Mouse (Mus musculus) large intestine, adult 2 months (tissue): ENCODE results near the gene Hdac8. TPM values are rescaled to one million over a fixed set of nuclear protein-coding genes. Genes with fewer than 3 reads are reported as not detected.

Experiments used
- DNase-seq: peaks from one replicate; pipeline ENCODE4 v3.0.0-alpha.2; 2012; ENCODE audit warnings: low read depth, low spot score
- WGBS: fragments of 180-500 bp; shearing (Covaris S2); methylation state at CpG from one replicate; pipeline ENCODE4 v1.1.7; 2018; 5-methylcytosine and 5-hydroxymethylcytosine counted together
- polyA plus RNA-seq: library from polyadenylated mRNA; depleted of rRNA; stranded (reverse); fragments of >200 nt; gene quantifications from 2 replicates; pipeline ENCODE4 v1.2.3, GENCODE M21; 2012; rRNA removed

Hdac8 gene
- polyA plus RNA-seq: 3.7 and 3.9 TPM in 2 replicates

DNA sequence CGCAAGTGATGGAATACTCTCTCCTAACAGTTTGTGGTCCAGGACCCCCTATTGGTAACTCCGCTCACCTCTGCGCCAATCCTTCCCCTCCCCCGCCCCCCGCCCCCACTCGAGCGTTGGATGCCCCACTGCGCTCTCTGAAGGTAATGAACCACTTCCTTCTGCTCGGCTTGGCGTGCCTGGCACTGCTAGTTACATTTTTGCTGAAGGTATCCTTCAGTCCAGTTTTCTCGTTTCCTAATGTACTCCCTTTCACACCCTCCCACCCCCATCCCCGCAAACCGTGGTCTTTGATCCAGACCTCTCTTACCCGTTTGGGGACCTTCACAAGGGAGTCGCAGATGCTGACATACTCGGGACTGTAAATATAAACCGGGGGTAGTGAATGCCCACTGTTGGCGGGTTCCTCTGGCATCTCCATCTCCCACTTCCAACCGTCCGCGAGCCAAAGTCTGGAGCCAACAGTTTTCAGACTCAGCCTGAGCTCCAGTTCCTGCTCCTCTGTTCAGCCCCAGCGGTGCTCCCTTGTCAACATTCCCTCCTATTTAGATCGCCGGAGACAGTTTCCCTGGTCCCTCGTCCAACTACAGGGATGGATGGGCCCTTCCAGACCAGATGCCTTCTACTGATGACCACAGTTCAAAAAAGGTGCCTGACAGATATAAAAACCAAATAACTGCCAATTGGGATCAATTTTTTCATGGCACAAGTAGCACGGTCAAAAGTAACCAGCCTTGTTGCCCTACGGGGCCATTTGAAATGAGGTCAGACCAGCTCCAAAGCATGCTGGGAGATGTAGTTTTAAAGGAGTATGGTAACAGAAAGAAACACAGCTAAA, at the start of gene Hdac8:
Hdac8 (minus strand) TSS at position 716 of the 838 bp plus-strand sequence.
- 11% methylated on average over 27 of the region's 27 CpGs for WGBS
- DNase-seq: peak; percentile 11

DNA sequence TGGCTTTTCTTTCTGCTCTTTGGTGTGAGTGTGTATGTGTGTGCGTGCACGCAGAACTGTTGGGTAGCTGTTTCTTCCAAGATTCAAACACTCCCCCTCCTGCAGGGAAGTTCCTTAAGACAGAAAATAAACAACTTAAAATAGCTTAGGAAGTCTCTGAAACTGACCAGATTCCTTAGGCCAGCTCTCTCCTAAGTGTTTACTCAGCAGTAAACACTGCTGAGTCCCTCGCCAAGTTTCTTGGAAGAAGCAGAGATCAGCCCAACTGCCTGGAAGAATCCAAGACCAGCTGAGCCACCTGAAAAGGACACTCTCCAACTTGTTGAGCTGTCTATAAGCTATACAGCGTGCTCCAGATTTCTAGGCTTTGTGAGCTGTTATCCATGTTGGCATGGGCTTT, 4.0 kb upstream of the Hdac8 start:
- 30% methylated on average over 4 of the region's 4 CpGs for WGBS
- DNase-seq: no peak

DNA sequence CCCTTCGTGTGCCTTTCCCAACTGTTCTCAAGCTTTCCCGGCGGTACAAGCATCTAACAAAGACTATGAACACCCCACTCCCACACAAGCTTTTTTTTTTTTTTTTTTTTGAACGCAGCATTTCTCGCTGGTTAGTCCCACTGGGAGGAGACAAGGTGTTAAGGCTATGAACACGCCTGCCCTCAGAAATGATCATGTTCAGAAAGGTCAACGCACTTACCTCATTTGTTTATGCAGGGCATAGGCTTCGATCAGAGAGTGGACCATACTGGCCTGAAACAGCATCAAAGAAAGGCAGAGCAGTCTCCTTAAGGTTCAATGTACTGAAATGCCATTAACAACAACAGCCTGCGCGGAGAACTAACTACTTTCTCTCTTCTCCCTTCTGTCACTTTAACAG, 980 bp downstream of the Hdac8 start:
- no peak for DNase-seq
- WGBS: 20% methylated on average over 10 of the region's 10 CpGs

DNA sequence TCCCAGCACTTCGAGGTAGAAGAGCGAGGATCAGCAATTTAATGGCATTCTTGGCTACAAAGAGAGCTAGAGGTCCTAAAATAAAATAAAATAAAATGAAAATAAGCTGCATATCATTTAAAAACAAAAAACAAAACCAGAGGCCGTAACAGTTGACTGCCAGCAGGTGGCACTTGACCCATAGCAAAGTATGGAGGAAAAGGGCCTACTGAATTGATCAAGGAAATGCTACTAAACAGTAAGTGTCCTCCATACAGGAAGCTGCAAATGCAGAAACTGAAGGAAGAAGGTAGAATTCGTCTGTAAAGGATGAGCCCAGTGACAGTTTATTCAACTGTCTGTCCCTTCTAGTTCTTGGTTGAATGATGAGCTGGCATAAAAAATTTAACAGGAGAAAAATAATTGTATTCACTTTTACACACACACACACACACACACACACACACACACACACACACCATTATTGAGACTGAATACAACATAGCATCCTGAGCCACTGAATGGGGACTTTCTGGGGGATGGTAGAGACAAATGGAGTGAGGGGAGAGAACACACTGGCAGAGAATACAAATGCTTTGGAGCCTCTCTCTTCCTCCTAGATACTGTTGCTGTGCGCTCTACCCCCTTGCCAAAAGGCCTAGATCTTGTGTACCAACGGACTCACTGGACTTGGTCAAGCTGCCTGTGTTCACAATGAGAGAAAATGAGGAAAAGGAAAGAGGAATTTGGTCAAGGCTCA, 11.0 kb downstream of the Hdac8 start:
- WGBS: 61% methylated on average over 6 of the region's 6 CpGs
- no peak for DNase-seq

DNA sequence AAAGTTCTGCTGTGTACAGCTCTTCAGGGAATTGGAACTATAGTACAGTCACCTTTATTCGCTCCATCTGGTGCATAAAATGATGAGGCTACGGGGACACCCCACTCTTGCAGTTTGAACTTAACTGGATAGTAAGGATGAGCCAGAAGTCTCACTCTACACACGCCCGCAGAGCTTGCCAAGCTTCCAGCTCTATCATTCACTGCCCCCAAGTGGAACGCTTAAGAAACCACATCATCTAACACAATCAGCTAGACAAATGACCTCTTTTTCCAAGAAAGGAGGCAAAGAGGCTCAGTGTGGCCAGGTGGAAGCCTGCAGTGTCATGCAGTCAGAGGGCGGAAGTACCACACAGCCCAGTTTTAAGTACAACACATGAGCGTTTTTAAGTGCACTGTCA, 19.6 kb downstream of the Hdac8 start:
- WGBS: 78% methylated on average over 7 of the region's 7 CpGs
- no peak for DNase-seq

DNA sequence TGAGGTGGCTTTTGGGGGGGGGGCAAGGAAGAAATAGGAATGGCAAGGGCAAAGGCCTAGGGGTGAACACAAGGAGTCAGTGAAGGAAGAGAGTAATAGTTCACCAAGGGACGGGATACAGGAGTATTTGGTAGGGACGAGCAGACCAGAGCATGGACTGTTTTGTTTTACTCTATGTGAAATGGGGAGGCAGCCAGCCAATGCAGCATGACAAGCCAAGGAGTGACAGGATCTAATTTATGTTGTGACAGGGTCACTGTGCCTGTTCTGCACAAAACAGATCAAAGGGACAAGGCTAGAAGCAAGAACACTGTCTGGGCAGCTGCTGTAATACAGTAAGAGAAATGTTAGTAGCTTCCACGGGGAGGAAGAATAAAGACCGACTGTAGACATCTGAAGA, 25.5 kb downstream of the Hdac8 start:
- DNase-seq: no peak
- WGBS: 87% methylated on average over 4 of the region's 4 CpGs

DNA sequence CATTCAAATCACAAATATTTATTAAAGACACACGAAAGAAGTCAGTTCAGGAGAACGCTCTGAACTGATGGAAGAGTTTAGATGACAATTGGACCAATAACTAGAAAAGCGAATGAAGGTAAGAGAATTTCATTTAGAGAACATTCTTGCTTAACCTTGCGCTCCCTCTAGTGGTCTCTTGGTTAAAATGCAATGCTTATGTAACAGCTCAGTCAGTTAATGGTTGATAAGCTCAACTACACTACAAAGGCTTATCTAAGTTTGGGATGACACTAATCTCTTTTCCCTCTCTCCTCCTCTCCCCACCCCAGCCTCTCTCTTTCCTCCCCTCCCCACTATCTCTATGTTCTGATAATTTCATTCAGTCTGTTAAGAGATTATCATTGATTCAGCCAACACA, 26.2 kb downstream of the Hdac8 start:
- 24% methylated on average over 4 of the region's 4 CpGs for WGBS
- DNase-seq: peak; percentile 14

DNA sequence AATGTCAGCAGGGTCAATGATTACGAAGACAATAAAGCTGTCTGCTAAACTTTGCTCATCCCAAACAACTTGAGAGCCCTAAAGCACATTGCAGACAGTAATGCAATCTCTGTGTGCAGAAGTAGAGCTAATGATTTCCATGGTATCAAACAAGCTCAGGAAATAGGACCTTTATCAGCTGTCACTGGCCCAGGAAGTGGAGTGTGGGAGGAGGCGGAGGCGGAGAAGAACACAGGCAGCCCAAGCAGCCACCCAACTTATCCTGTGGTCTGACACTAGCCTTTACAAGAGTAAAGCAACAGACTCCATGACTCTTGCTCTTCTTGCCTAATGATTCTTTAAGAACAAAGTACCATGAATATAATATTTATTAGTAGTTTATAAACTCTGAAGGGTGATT, 26.7 kb downstream of the Hdac8 start:
- no peak for DNase-seq
- WGBS: 87% methylated on average over 3 of the region's 3 CpGs

DNA sequence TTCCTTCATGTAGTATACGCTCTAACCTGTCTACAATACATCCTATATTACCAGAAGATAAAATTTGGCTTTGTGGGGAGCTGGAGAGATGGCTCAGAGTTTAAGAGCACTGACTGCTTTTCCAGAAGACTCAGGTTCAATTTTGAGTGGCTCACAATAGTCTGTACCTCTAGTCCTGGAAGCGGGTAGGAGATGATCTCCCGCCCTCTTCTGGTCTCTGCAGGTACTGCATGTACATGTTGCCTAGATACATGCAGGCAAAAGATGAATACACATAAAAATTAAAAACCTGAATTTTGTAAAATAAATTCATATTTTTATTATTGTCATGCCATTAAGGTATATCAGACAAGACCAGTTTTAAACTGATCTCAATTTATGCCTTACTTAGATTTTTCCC, 28.4 kb downstream of the Hdac8 start:
- no peak for DNase-seq
- 40% methylated on average over 3 of the region's 3 CpGs for WGBS

DNA sequence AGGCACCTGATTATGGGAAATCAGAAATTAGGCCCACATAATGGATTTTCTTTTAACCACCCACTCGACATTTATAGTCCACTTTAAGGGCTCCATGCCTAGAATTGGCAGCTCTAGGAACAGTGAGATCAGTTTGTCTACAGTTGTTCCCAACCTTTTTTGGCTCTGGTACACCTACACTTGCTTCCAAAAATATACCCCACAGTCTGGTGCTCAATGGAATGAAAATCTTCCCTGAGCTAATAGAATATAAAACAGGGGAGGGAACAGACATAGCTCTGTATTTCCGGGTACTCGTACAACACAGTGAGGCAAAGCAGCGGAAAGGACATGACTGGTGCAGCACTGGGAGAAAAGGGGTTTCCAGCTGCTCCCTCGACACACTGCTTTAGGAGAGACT, 29.6 kb downstream of the Hdac8 start:
- 76% methylated on average over 5 of the region's 5 CpGs for WGBS
- no peak for DNase-seq

DNA sequence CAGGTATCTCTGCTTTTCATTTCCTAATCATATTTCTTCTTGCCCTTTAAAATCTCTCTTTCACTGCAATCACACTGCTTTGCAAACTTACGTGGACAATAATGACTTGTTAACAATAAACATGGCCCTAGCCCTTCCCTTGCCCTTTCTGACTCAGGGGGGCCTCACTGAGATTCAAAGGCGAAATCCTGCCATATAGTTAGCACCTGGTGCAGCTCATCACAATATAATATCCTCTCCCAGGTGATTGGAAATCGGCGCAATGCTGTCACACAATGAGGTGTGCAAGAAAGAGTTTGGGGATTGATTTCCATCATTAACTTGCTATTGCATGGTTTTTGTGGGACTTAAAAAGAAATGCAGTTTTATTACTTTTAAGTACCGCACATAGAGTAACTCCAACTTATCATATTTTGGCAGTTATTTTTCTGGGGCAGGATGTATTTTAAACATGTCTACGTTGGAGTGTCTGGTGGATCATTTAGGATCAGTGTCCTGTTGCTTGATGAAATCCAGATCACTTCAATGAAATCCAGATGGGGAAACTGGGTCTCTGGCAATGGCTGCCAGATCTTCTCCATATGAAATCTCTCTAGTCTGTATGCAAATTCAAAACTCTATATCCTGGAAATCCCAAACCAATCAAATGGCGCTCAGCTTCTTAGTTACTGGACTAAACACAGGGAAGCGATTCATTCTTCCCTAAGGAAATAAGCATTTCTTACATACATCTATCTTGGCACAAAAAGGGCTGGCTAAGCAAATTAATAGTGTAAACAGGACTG, 86.6 kb downstream of the Hdac8 start:
- 77% methylated on average over 8 of the region's 8 CpGs for WGBS
- no peak for DNase-seq

DNA sequence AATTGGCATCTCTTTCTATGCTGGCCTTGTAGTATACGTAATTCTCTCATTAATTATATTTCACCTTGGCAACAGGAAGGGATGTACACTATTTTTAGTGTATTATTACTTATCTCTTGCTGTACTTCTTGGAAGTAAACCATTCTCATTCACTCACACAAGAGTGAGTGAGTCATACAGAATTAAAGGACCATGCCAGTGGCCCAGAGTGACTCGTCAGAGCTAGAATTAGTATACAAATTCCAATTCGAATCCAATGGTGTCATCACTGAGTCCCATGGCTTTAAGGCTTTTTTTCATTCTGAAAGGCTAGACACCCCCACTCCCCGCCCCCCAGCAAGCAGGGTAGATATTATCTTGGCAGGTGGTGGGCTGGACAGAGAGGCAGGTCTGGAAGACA, 88.2 kb downstream of the Hdac8 start:
- WGBS: 71% methylated on average over 4 of the region's 4 CpGs
- no peak for DNase-seq

DNA sequence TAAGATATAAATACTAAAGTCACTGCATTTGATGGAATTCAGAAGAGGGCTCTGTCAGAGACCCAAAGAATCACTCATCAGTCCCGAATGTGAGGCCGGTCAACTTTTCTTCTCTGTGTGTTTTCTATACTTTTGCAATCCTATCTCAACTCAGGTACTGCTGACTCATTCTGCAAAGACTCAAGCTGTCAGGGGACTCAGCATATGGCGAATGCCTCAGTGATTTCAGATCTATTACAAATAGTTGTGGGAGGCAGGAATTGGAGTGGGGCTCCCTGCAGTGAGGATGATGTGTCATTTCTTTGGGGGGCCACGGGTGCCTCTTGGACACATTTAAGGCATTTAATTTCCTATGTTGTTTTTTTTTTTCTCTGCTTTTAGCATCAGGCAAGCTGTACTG, 88.8 kb downstream of the Hdac8 start:
- WGBS: 77% methylated on average over 4 of the region's 4 CpGs

DNA sequence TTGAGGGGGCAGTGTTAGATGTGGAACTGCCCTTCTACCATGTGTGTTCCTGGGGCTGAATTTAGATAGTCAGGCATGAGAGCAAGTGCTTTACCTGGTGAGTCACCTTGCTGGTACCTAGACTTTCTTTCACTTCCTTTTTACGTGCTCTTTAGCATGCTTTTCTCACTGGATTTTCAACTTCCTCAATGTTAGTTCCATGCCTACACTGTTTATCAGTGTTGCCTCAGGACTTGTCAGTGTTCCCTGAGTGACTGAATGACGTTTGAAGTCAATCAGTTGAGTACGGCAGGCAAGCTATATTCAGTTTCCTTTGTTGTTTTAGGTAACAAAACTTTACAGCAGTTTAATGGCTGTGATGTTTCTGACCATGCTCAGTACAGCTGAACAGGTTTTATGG, 120.4 kb downstream of the Hdac8 start:
- WGBS: 47% methylated on average over 3 of the region's 3 CpGs
- peak; percentile 2 for DNase-seq

More for the DNA sequence above, 88.8 kb downstream of the Hdac8 start:
- no peak for DNase-seq

DNA sequence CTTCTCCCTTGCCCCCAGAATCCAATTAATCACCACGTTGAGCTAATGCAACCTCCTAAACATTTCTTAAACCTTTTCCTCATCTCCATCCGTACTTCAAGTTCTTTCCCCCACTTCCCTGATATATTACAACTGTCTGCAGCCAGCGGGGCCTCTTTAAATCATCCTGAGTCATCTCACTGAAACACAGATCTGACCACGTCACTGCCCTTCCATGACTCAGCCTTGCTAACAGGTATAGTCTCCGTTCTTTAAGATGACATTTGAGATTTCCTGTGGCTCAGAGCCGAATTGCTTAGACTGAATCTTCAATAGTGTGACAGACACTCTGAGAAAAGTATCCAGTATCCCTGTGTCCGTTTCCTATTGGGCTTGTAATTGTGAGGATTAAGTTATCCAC, 122.0 kb downstream of the Hdac8 start:
- no peak for DNase-seq
- WGBS: 66% methylated on average over 7 of the region's 7 CpGs

DNA sequence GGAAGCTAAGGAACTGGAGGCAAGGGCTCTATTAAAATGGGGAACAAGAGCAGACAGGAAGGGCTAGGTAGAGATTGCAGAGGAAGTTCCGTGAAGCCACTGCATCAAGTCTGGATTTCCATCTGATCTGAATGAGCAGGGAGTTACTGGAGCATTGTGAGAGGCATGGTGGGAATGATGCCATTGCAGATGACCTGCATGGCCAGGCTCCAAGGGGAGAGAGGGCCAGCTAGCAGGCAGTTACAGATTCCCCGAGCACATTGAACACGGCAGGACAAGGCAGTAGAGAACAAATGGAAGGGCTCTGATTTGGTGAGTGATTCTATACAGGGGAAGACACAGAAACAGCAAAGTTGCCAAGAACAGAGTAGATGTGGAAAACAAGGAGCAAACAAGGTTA, 138.6 kb downstream of the Hdac8 start:
- 72% methylated on average over 3 of the region's 3 CpGs for WGBS
- no peak for DNase-seq

DNA sequence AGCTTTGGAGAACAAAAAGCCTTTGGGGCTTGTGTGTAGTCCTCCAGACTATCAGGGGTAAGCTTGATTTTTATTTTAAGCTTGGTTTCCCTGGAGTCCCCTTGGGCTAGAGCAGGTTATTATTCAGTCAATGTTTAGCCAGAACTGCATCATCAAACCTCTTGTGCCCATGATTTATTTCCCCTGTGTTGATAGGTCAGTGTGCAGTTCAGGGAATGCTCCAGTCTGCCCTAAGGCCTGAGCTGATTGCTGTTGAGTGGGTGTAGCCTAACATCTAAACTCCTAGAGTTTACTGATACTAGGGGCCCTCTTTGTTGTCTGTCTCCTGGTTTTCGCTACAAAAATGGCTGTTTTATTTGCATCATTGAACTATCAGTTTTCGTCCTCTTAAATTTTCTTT, 142.9 kb downstream of the Hdac8 start:
- 88% methylated on average over 2 of the region's 2 CpGs for WGBS
- no peak for DNase-seq

DNA sequence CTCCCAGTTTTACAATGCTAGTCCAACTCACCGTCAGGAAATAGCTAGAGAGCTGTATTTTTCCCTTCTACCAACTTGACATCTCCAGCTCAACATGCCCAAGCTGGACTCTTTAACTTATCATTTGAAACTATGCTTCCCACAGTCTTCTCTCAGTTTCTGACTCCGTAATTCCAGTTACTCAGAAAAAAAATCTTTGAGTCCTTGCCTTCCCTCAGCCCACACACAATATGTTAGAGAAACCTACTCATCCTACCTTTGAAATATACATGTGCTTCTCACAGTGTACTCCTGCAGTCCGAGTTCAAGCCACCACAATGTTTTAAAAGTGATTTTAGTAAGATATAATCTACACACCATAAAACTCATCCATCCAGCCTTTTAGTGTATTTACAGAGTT, 151.7 kb downstream of the Hdac8 start:
- WGBS: 81% methylated on average over 3 of the region's 3 CpGs
- DNase-seq: no peak

DNA sequence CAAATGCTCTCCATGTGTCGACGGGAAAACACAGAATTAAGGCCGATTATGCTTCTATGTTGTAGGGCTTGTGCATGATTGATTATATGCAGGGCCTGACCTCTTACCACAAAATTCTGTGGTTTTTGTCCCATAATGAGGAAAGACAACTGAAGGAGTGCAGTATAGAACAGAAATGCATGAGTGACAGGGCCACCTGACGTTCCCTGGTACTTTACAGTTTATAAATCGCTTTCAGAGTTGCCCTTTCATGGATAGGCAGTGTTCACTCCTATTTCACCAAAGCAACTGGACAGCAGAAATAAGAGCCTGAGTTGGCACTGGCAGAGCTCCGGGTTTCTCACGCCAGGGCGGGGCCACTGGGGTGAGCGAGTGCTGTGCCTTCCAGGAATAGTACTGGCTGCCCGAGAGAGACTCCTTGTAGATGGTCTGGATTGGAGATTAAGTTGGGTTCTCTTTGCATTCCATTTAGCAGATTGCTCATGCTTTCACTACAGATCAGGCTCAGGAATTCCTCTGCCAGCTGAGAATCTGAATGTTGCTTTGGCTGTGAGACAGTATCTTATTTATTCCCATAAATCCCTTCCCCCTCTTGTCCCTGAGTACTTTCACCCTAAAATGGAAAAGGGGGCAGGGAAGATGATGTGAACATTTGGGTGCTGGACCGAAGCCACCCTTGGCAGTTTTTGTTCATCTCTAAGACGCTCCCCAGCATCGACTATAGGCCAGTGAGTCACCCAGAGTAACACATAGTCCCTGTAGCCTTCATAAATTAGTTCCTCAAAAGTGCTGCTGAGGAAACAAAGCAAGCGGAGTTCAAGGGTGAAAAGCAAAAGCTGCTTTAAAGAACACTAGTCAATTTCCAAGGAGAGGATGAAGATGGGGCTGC, 155.1 kb downstream of the Hdac8 start:
- no peak for DNase-seq
- 75% methylated on average over 14 of the region's 14 CpGs for WGBS
